Mouse (Mus musculus) heart, embryonic 15.5 days (tissue): ENCODE measurements around the gene Olfr1189. TPM values are rescaled to one million over a fixed set of nuclear protein-coding genes. Genes with fewer than 3 reads are reported as not detected.
"Not testable (repeated sequence)": the region's sequence is repeated elsewhere in the genome, so short reads cannot be mapped to it uniquely, and the experiment has no call there.

ENCODE experiments used
- ATAC-seq: fragments of 200-750 bp; cut with Nextera tagmentation; replicated peaks from 2 replicates; pipeline ENCODE4 v1.8.0; 2017; ENCODE audit warnings: low read depth, moderate TSS enrichment; ENCODE audit not compliant: insufficient number of reproducible peaks, insufficient read depth, low FRiP score
- H3K27ac ChIP-seq: fragments of 300-500 bp; sonication (generic); 2 replicates; pipeline ENCODE4 v1.5.1; 2015; ENCODE audit warnings: mild to moderate bottlenecking, inconsistent platforms
- H3K27me3 ChIP-seq: fragments of 300-500 bp; sonication (generic); 2 replicates; pipeline ENCODE4 v1.6.1; 2015; ENCODE audit warnings: inconsistent platforms
- H3K36me3 ChIP-seq: fragments of 300-500 bp; sonication (generic); 2 replicates; pipeline ENCODE4 v1.6.1; 2015; ENCODE audit warnings: mild to moderate bottlenecking, inconsistent platforms
- H3K4me1 ChIP-seq: fragments of 300-500 bp; sonication (generic); replicated peaks from 2 replicates; pipeline ENCODE4 v1.6.1; 2015; ENCODE audit warnings: inconsistent platforms
- H3K4me2 ChIP-seq: fragments of 300-500 bp; sonication (generic); 2 replicates; pipeline ENCODE4 v1.6.1; 2015; ENCODE audit warnings: inconsistent platforms, mild to moderate bottlenecking, moderate library complexity
- H3K4me3 ChIP-seq: fragments of 300-500 bp; sonication (generic); 2 replicates; pipeline ENCODE4 v1.5.1; 2015; ENCODE audit warnings: mild to moderate bottlenecking, inconsistent platforms
- H3K9ac ChIP-seq: fragments of 300-500 bp; sonication (generic); 2 replicates; pipeline ENCODE4 v1.6.1; 2015; ENCODE audit warnings: mild to moderate bottlenecking, inconsistent platforms
- H3K9me3 ChIP-seq: fragments of 300-500 bp; sonication (generic); replicated peaks from 2 replicates; pipeline ENCODE4 v1.6.1; 2016; ENCODE audit warnings: inconsistent platforms
- WGBS: fragments of 180-500 bp; shearing (Covaris S2); methylation state at CpG from one replicate; pipeline ENCODE4 v1.1.7; 2015; ENCODE audit warnings: mixed read lengths; 5-methylcytosine and 5-hydroxymethylcytosine counted together
- polyA plus RNA-seq: library from polyadenylated mRNA; unstranded; fragments of >200 nt; fragmentation: Nextera tagmentation; extraction: Ambion mirVana; gene quantifications from 2 replicates; pipeline ENCODE4 v1.2.1, GENCODE M21; 2015

Olfr1189 gene
- polyA plus RNA-seq: not detected in 2 replicates

DNA sequence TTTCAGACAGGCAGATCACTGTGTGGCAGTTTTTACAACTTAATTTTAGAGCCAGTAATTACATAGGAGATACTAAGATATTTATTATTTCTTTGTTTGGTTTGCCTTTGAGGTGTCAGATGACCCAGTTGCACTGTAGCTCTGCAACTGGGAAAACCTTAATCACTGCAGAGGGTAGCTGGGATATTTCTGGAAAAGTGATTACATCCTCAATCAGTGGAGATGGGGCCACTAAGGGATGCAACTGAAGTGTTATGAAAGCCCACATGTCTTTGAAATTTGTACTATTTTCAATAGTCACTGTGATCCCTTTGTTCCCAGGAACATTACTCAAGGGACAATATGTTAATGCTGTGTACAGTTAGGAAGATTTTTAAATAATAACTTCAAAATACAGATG, at the start of gene Olfr1189:
Gene Olfr1189 (plus strand): TSS at position 301 of the 400 bp plus-strand sequence.
- no peak for ATAC-seq
- no peak within 1 kb of the TSS for H3K4me3 ChIP-seq
- H3K27ac ChIP-seq: no peak within 1 kb of the TSS
- H3K27me3 ChIP-seq: no peaks in the 10 kb centered on the region
- H3K9me3 ChIP-seq: no peaks in the 10 kb centered on the region
- H3K4me1 ChIP-seq: no peaks in the 10 kb centered on the region
- no peak within 1 kb of the TSS for H3K4me2 ChIP-seq
- no peak within 1 kb of the TSS for H3K9ac ChIP-seq
- no peaks in the 10 kb centered on the region for H3K36me3 ChIP-seq

DNA sequence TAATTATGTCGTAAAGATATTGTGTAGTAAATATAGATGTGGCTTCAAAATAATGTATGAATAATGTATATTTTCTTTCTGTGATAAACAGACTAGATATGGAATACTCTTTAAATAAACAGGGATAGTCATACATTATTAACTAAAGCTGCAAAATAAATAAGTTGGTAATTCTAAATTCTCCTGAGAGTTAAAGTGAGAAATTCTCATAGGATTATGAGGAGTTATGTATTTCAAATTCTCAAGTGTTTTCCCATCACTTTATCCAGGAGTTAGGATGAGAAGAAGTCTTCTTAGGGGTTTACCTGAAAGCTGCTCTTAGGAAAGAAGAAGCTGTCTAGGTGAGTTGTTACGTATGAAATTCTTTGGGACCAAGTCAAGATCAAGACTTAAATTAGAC, 29.6 kb upstream of the Olfr1189 start, which contains the start of gene Olfr1188:
Gene Olfr1188 (plus strand): TSS at position 301 of the 400 bp plus-strand sequence.
- Histone ChIP-seq H3K4me2 (no peak within 1 kb of the TSS), H3K9ac (no peak within 1 kb of the TSS), H3K36me3 (no peaks in the 10 kb centered on the region), H3K4me3 (no peak within 1 kb of the TSS), H3K4me1 (no peaks in the 10 kb centered on the region), H3K27ac (no peak within 1 kb of the TSS), H3K27me3 (no peaks in the 10 kb centered on the region), H3K9me3 (no peaks in the 10 kb centered on the region)
- 73% methylated on average over 2 of the region's 2 CpGs for WGBS
- ATAC-seq: no peak

DNA sequence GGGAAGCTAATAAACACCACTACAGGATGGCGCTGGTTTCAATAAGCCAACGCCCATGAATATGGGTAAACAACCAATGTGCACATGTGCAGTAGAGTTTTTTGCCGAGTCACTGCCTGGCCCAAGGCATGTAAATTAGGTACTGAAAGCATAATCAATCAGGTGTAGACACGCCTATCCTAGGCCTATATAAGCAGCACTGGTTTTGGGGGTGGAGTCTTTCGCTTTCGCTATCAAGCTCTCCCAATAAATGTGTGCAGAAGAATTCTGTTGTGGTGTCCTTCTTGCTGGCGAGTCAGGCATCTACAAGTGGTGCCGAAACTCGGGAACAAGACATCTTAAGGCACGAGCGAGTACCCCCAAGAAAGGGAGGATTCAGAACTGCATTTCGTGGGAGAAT, 13.6 kb upstream of the Olfr1189 start:
- not testable (repeated sequence) for H3K4me2 ChIP-seq, H3K4me1 ChIP-seq, H3K4me3 ChIP-seq, ATAC-seq, H3K9me3 ChIP-seq, H3K9ac ChIP-seq, H3K27me3 ChIP-seq, H3K27ac ChIP-seq, H3K36me3 ChIP-seq
- WGBS: 84% methylated on average over 12 of the region's 12 CpGs

DNA sequence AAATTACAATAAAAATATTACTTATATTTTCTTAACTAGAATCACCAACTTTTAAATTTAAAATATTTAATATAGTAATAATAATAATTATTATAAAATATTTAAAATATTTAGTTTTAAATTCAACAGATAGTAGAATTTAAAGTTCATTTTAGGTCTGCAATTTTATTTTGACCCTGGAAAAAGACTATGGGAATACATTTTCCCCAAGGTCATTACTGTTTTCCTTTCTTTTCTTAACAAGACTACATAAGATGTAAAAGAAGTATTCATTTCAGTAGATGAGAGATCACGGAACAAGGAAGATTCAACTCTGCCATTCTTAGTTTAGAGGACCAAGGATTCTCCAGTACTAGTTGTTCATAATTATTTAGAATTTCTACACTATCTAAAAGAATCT, 54.0 kb downstream of the Olfr1189 start, which contains the start of gene Olfr1191-ps1:
Gene Olfr1191-ps1 (plus strand): TSS at position 301 of the 400 bp plus-strand sequence.
- H3K27me3 ChIP-seq, H3K4me3 ChIP-seq, H3K4me1 ChIP-seq, ATAC-seq, H3K9ac ChIP-seq, H3K27ac ChIP-seq, H3K4me2 ChIP-seq, H3K36me3 ChIP-seq, H3K9me3 ChIP-seq: not testable (repeated sequence)
- 74% methylated on average over 1 of the region's 1 CpGs for WGBS

Other genes with a start within 250 kb of the Olfr1189 start
- gene Olfr1176, start 249.7 kb upstream of the Olfr1189 start, polyA plus RNA-seq: not detected in 2 replicates
- gene Olfr1177-ps, start 240.0 kb upstream of the Olfr1189 start, polyA plus RNA-seq: not detected in 2 replicates
- not detected in 2 replicates for gene Olfr1178, start 199.4 kb upstream of the Olfr1189 start, polyA plus RNA-seq
- not detected in 2 replicates for gene Olfr1179, start 180.0 kb upstream of the Olfr1189 start, polyA plus RNA-seq
- not detected in 2 replicates for gene Olfr1180, start 167.3 kb upstream of the Olfr1189 start, polyA plus RNA-seq
- not detected in 2 replicates for gene Olfr1181, start 160.3 kb upstream of the Olfr1189 start, polyA plus RNA-seq
- not detected in 2 replicates for gene Gm13757, start 137.3 kb upstream of the Olfr1189 start, polyA plus RNA-seq
- gene Olfr1183, start 131.6 kb upstream of the Olfr1189 start, polyA plus RNA-seq: not detected in 2 replicates
- not detected in 2 replicates for gene Olfr1184, start 102.9 kb upstream of the Olfr1189 start, polyA plus RNA-seq
- not detected in 2 replicates for gene Olfr1185-ps1, start 93.1 kb upstream of the Olfr1189 start, polyA plus RNA-seq
- not detected in 2 replicates for gene Olfr1186, start 67.9 kb upstream of the Olfr1189 start, polyA plus RNA-seq
- not detected in 2 replicates for gene Olfr1188, start 29.5 kb upstream of the Olfr1189 start, polyA plus RNA-seq
- gene Olfr1191-ps1, start 54.1 kb downstream of the Olfr1189 start, polyA plus RNA-seq: not detected in 2 replicates
- gene Olfr1192-ps1, start 62.1 kb downstream of the Olfr1189 start, polyA plus RNA-seq: not detected in 2 replicates
- gene Olfr1193, start 89.2 kb downstream of the Olfr1189 start, polyA plus RNA-seq: not detected in 2 replicates
- gene Olfr1195, start 102.7 kb downstream of the Olfr1189 start, polyA plus RNA-seq: not detected in 2 replicates
- not detected in 2 replicates for gene Olfr1196, start 118.1 kb downstream of the Olfr1189 start, polyA plus RNA-seq
- gene Olfr1197, start 145.9 kb downstream of the Olfr1189 start, polyA plus RNA-seq: not detected in 2 replicates
- gene Olfr1198, start 164.9 kb downstream of the Olfr1189 start, polyA plus RNA-seq: not detected in 2 replicates
- not detected in 2 replicates for gene Olfr1199, start 174.0 kb downstream of the Olfr1189 start, polyA plus RNA-seq
- not detected in 2 replicates for gene Olfr1200, start 184.0 kb downstream of the Olfr1189 start, polyA plus RNA-seq
- gene Olfr1201, start 206.6 kb downstream of the Olfr1189 start, polyA plus RNA-seq: not detected in 2 replicates
- gene Olfr1202, start 228.0 kb downstream of the Olfr1189 start, polyA plus RNA-seq: not detected in 2 replicates
- not detected in 2 replicates for gene Olfr1205, start 243.3 kb downstream of the Olfr1189 start, polyA plus RNA-seq